ENCODE assay signal across 11 mouse cellular contexts in genomic region chr8:83574631-83575315, GRCm38 (mm10). TPM values are rescaled to one million over a fixed set of nuclear protein-coding genes. Genes with fewer than 3 reads are reported as not detected.
DNase-seq lines count a peak whose midpoint lies in the region; ATAC-seq and TF ChIP-seq lines count a peak whose summit lies in the region.
"Had no signal": no experiment of that assay in that cellular context is flagged by ENCODE, and none has a peak within 500 bp of the region (broad histone marks: within the 10 kb centered on the region; RNA-seq: fewer than 3 reads in every experiment).

No protein-coding gene starts in this region.

- H3K27me3 ChIP-seq in lung, embryonic 16.5 days (ENCODE audit: control insufficient read depth, insufficient read depth, low read depth, low read length), result no peaks in the 10 kb centered on the region
- no peaks in the 10 kb centered on the region for H3K27me3 ChIP-seq in intestine, postnatal 0 days (replicated peaks; ENCODE audit: control insufficient read depth, insufficient read depth, low read length)

- H3K27ac ChIP-seq in lung, embryonic 16.5 days (ENCODE audit: low read length), result peak overlapping the region; percentile 97
- no peak overlapping the region for H3K27ac ChIP-seq in intestine, postnatal 0 days (ENCODE audit: low read depth, low read length)

- DNase-seq in gastrocnemius, adult 18-20 months (ENCODE audit: low spot score), result peak; percentile 82
- no peak for DNase-seq in gastrocnemius, postnatal 4 days (ENCODE audit: low spot score in 2 of 2)
- DNase-seq in lung, postnatal 4 days, result no peak
- peak; percentile 6 to 9 for DNase-seq in frontal cortex, postnatal 14 days (ENCODE audit: low spot score in 2 of 2)
- DNase-seq in layer of hippocampus, postnatal 10 days (ENCODE audit: low spot score in 2 of 2), result peak; percentile 9 to 37
- DNase-seq in right cerebral cortex, postnatal 25 days, result no peak
- DNase-seq: adrenal gland, adult 8-10 months had no signal

- H3K9ac ChIP-seq in lung, embryonic 16.5 days (ENCODE audit: low read length), result peak overlapping the region; percentile 30; the same call in 1 of the 2 replicates
- no peak overlapping the region for H3K9ac ChIP-seq in intestine, postnatal 0 days (ENCODE audit: low read depth, low read length)

- ATAC-seq in lung, embryonic 16.5 days (ENCODE audit: low read depth), result no peak
- no peak for ATAC-seq in intestine, postnatal 0 days

- no peaks in the 10 kb centered on the region for H3K9me3 ChIP-seq in lung, embryonic 16.5 days (ENCODE audit: control insufficient read depth, low read length)
- H3K9me3 ChIP-seq in intestine, postnatal 0 days (ENCODE audit: control insufficient read depth), result no peaks in the 10 kb centered on the region

- TF ChIP-seq CTCF in intestine, postnatal 0 days (IDR thresholded peaks at IDR 0.05; ENCODE audit: low read depth), result no peak

- no peak overlapping the region for H3K4me2 ChIP-seq in lung, embryonic 16.5 days (ENCODE audit: low read depth, low read length)
- H3K4me2 ChIP-seq in intestine, postnatal 0 days (replicated peaks; ENCODE audit: low read depth), result no peak overlapping the region

- H3K4me1 ChIP-seq in lung, embryonic 16.5 days (replicated peaks; ENCODE audit: control insufficient read depth, insufficient read depth, low read length), result peaks cover 42% of the 10 kb centered on the region
- no peaks in the 10 kb centered on the region; the same call in 1 of the 2 replicates for H3K4me1 ChIP-seq in intestine, postnatal 0 days (replicated peaks; ENCODE audit: control insufficient read depth, insufficient read depth, low read length)

- WGBS in lung, embryonic 16.5 days, result 63% methylated on average over 15 of the region's 15 CpGs
- 82% methylated on average over 15 of the region's 15 CpGs for WGBS in intestine, postnatal 0 days

- no peak overlapping the region for H3K4me3 ChIP-seq in lung, embryonic 16.5 days (ENCODE audit: low read length)
- no peak overlapping the region for H3K4me3 ChIP-seq in intestine, postnatal 0 days (ENCODE audit: low read depth, low read length)

- peaks cover 19% of the 10 kb centered on the region for H3K36me3 ChIP-seq in lung, embryonic 16.5 days (ENCODE audit: control insufficient read depth, insufficient read depth, low read length)
- H3K36me3 ChIP-seq in intestine, postnatal 0 days (ENCODE audit: control insufficient read depth, insufficient read depth), result peaks cover 38% of the 10 kb centered on the region

RNA-seq across cellular contexts. Expression of gene Ndufb7, which starts 8.3 kb away (rescaled TPM):
- 100 to 1,000 TPM; 308 to 352 TPM for total RNA-seq in gastrocnemius, adult 18-20 months (2021)
- 100 to 1,000 TPM; 366 to 378 TPM for total RNA-seq in gastrocnemius, postnatal 4 days (2021)
- polyA plus RNA-seq in lung, embryonic 16.5 days (2015; fragmentation: Nextera tagmentation; extraction: Ambion mirVana), result 338 and 350 TPM in 2 replicates
- 100 to 1,000 TPM; 161 to 175 TPM for total RNA-seq in layer of hippocampus, postnatal 10 days (2021)
- 579 and 585 TPM in 2 replicates for polyA plus RNA-seq in intestine, postnatal 0 days (2015; fragmentation: Nextera tagmentation; extraction: Ambion mirVana)

RNA-seq across cellular contexts. Expression of gene Tecr, which starts 33.0 kb away (rescaled TPM):
- 100 to 1,000 TPM; 512 to 541 TPM for total RNA-seq in gastrocnemius, adult 18-20 months (2021)
- 100 to 1,000 TPM; 276 to 303 TPM for total RNA-seq in gastrocnemius, postnatal 4 days (2021)
- 491 and 509 TPM in 2 replicates for polyA plus RNA-seq in lung, embryonic 16.5 days (2015; fragmentation: Nextera tagmentation; extraction: Ambion mirVana)
- total RNA-seq in layer of hippocampus, postnatal 10 days (2021), result 100 to 1,000 TPM; 532 to 604 TPM
- 317 and 320 TPM in 2 replicates for polyA plus RNA-seq in intestine, postnatal 0 days (2015; fragmentation: Nextera tagmentation; extraction: Ambion mirVana)

RNA-seq across cellular contexts. Expression of gene Dnajb1, which starts 33.2 kb away (rescaled TPM):
- total RNA-seq in gastrocnemius, adult 18-20 months (2021), result 10 to 100 TPM in 1 of 2 experiments, 1 to 10 TPM in 1; 5.9 to 16.7 TPM
- total RNA-seq in gastrocnemius, postnatal 4 days (2021), result 10 to 100 TPM; 17.7 to 20.6 TPM
- polyA plus RNA-seq in lung, embryonic 16.5 days (2015; fragmentation: Nextera tagmentation; extraction: Ambion mirVana), result 65.0 and 65.2 TPM in 2 replicates
- 10 to 100 TPM; 29.4 to 33.5 TPM for total RNA-seq in layer of hippocampus, postnatal 10 days (2021)
- 26.1 and 28.8 TPM in 2 replicates for polyA plus RNA-seq in intestine, postnatal 0 days (2015; fragmentation: Nextera tagmentation; extraction: Ambion mirVana)

RNA-seq across cellular contexts. Expression of gene Olfr370, which starts 39.2 kb away (rescaled TPM):
- not detected for total RNA-seq in gastrocnemius, adult 18-20 months (2021)
- total RNA-seq in gastrocnemius, postnatal 4 days (2021), result not detected
- not detected in 2 replicates for polyA plus RNA-seq in lung, embryonic 16.5 days (2015; fragmentation: Nextera tagmentation; extraction: Ambion mirVana)
- total RNA-seq in layer of hippocampus, postnatal 10 days (2021), result not detected
- not detected in 2 replicates for polyA plus RNA-seq in intestine, postnatal 0 days (2015; fragmentation: Nextera tagmentation; extraction: Ambion mirVana)
- total RNA-seq: adrenal gland, adult 8-10 months; left cerebral cortex, postnatal 25 days had no signal
- polyA plus RNA-seq: stomach, embryonic 14.5 days had no signal

Comparison
In these comparisons a context has a peak if more than half of its experiments do, and no peak if none do; other contexts are left out.
1. DNase-seq: peak in gastrocnemius, adult 18-20 months (single experiment), frontal cortex, postnatal 14 days (2 of 2) and layer of hippocampus, postnatal 10 days (2 of 2); none in gastrocnemius, postnatal 4 days (0 of 2), lung, postnatal 4 days (0 of 2) and right cerebral cortex, postnatal 25 days (single experiment).